Mouse (Mus musculus) brain, embryonic 14.5 days (tissue): ENCODE results near the gene G2e3.

ENCODE experiments used
- CTCF ChIP-seq: fragments of 200-500 bp; IDR thresholded peaks from 2 replicates; pipeline ENCODE4 v1.5.1; 2012; ENCODE audit warnings: inconsistent platforms, mild to moderate bottlenecking, moderate library complexity, borderline replicate concordance; ENCODE audit not compliant: insufficient read depth, insufficient read length; ENCODE audit errors: extremely low read depth
- POLR2A ChIP-seq: fragments of 200-500 bp; IDR thresholded peaks from 2 replicates; pipeline ENCODE4 v1.6.1; 2012; ENCODE audit warnings: mild to moderate bottlenecking, inconsistent platforms, borderline replicate concordance; ENCODE audit not compliant: poor library complexity, insufficient read depth, insufficient read length, severe bottlenecking; ENCODE audit errors: extremely low read depth

DNA sequence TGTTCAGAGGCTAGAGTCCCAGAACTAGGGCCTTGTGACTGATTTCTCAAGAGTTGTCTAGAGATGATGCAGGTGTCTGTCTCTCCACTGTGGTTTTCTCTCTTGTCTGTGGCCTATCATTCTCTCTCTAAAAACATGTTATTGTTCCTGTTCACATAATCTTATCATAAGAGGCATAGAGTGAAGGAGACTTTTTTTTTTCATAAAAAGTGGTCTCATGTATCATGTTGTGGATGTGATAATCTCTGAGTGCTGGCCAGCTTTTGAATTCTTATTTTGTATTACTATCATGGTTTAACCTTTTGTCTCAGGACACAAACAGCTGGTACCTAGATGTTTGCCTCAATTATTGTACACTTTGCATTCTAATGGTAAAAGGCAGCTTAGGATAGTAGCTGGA lies 13.4 kb downstream of the G2e3 start:
- no peak for TF ChIP-seq CTCF
- TF ChIP-seq POLR2A: no peak
